Mouse (Mus musculus): ENCODE results near the gene Cel. TPM values are rescaled to one million over a fixed set of nuclear protein-coding genes. Genes with fewer than 3 reads are reported as not detected.

Gene Cel
- polyA plus RNA-seq, 1 experiment from 2014 or later = not detected

- Histone ChIP-seq H3K9me3 (ENCODE audit: low read length) (no peaks in the 10 kb centered on the region), H3K27me3 (replicated peaks; ENCODE audit: insufficient read depth, low read length) (no peaks in the 10 kb centered on the region), H3K27ac (ENCODE audit: low read length) (no peak overlapping the region), H3K9ac (replicated peaks; ENCODE audit: low read depth) (no peak overlapping the region), H3K4me3 (ENCODE audit: low read depth, low read length) (no peak overlapping the region), H3K4me1 (ENCODE audit: insufficient read depth, low read depth, low read length) (no peaks in the 10 kb centered on the region), H3K4me2 (replicated peaks; ENCODE audit: low read depth, low read length) (no peak overlapping the region), H3K36me3 (ENCODE audit: insufficient read depth, low read length) (peaks cover 44% of the 10 kb centered on the region)
- WGBS = 98% methylated on average over 5 of the region's 5 CpGs
- ATAC-seq (no peak), DNase-seq (ENCODE audit: low spot score) (no peak)
- TF ChIP-seq EP300 (IDR thresholded peaks at IDR 0.05) = no peak
- no peak for TF ChIP-seq CTCF (IDR thresholded peaks at IDR 0.05)
These were observed 10.9 kb downstream of the Cel start for GRCm38 (mm10) chr2:28552301-28552700.

GRCm38 (mm10) chr2:28549157-28549556 lies 14.0 kb downstream of the Cel start:
- no peaks in the 10 kb centered on the region for H3K4me1 ChIP-seq (ENCODE audit: insufficient read depth, low read depth, low read length)
- TF ChIP-seq EP300 (IDR thresholded peaks at IDR 0.05) (no peak), CTCF (IDR thresholded peaks at IDR 0.05) (no peak)
- H3K27me3 ChIP-seq (replicated peaks; ENCODE audit: insufficient read depth, low read length) = no peaks in the 10 kb centered on the region
- 90% methylated on average over 13 of the region's 13 CpGs for WGBS
- no peak overlapping the region for H3K4me2 ChIP-seq (replicated peaks; ENCODE audit: low read depth, low read length)
- H3K4me3 ChIP-seq (ENCODE audit: low read depth, low read length) = no peak overlapping the region
- ATAC-seq (no peak), DNase-seq (ENCODE audit: low spot score) (no peak)
- no peak overlapping the region for H3K9ac ChIP-seq (replicated peaks; ENCODE audit: low read depth)
- H3K36me3 ChIP-seq (ENCODE audit: insufficient read depth, low read length) = peaks cover 52% of the 10 kb centered on the region
- H3K9me3 ChIP-seq (ENCODE audit: low read length) = no peaks in the 10 kb centered on the region
- no peak overlapping the region for H3K27ac ChIP-seq (ENCODE audit: low read length)

- DNase-seq (ENCODE audit: low spot score) = peak; percentile 87
- no peak overlapping the region for H3K9ac ChIP-seq (replicated peaks; ENCODE audit: low read depth)
These were observed 15.7 kb downstream of the Cel start for GRCm38 (mm10) chr2:28547237-28548172.

GRCm38 (mm10) chr2:28546560-28546959 lies 16.6 kb downstream of the Cel start:
- peaks cover 47% of the 10 kb centered on the region for H3K36me3 ChIP-seq (ENCODE audit: insufficient read depth, low read length)
- WGBS = 75% methylated on average over 6 of the region's 6 CpGs
- no peaks in the 10 kb centered on the region for H3K27me3 ChIP-seq (replicated peaks; ENCODE audit: insufficient read depth, low read length)
- no peak overlapping the region for H3K4me3 ChIP-seq (ENCODE audit: low read depth, low read length)
- ATAC-seq (no peak), DNase-seq (ENCODE audit: low spot score) (no peak)
- H3K4me2 ChIP-seq (replicated peaks; ENCODE audit: low read depth, low read length) = no peak overlapping the region
- TF ChIP-seq EP300 (IDR thresholded peaks at IDR 0.05) = no peak
- TF ChIP-seq CTCF (IDR thresholded peaks at IDR 0.05) = no peak
- no peaks in the 10 kb centered on the region for H3K4me1 ChIP-seq (ENCODE audit: insufficient read depth, low read depth, low read length)
- H3K9me3 ChIP-seq (ENCODE audit: low read length) = no peaks in the 10 kb centered on the region
- no peak overlapping the region for H3K27ac ChIP-seq (ENCODE audit: low read length)
- H3K9ac ChIP-seq (replicated peaks; ENCODE audit: low read depth) = no peak overlapping the region

More at GRCm38 (mm10) chr2:28547237-28548172, 15.7 kb downstream of the Cel start:
- no peak overlapping the region for H3K4me2 ChIP-seq (replicated peaks; ENCODE audit: low read depth, low read length)
- no peaks in the 10 kb centered on the region for H3K27me3 ChIP-seq (replicated peaks; ENCODE audit: insufficient read depth, low read length)
- TF ChIP-seq CTCF (IDR thresholded peaks at IDR 0.05) = peak; percentile 100
- no peak for TF ChIP-seq EP300 (IDR thresholded peaks at IDR 0.05)
- H3K9me3 ChIP-seq (ENCODE audit: low read length) = no peaks in the 10 kb centered on the region
- ATAC-seq = peak; percentile 78
- H3K4me1 ChIP-seq (ENCODE audit: insufficient read depth, low read depth, low read length) = no peaks in the 10 kb centered on the region
- H3K27ac ChIP-seq (ENCODE audit: low read length) = no peak overlapping the region
- peaks cover 56% of the 10 kb centered on the region for H3K36me3 ChIP-seq (ENCODE audit: insufficient read depth, low read length)
- H3K4me3 ChIP-seq (ENCODE audit: low read depth, low read length) = no peak overlapping the region
- 52% methylated on average over 11 of the region's 11 CpGs for WGBS

GRCm38 (mm10) chr2:28545976-28546375 lies 17.2 kb downstream of the Cel start:
- Histone ChIP-seq H3K9me3 (ENCODE audit: low read length) (no peaks in the 10 kb centered on the region), H3K4me1 (ENCODE audit: insufficient read depth, low read depth, low read length) (no peaks in the 10 kb centered on the region), H3K9ac (replicated peaks; ENCODE audit: low read depth) (no peak overlapping the region), H3K27ac (ENCODE audit: low read length) (no peak overlapping the region), H3K4me2 (replicated peaks; ENCODE audit: low read depth, low read length) (no peak overlapping the region), H3K4me3 (ENCODE audit: low read depth, low read length) (no peak overlapping the region), H3K36me3 (ENCODE audit: insufficient read depth, low read length) (peaks cover 41% of the 10 kb centered on the region), H3K27me3 (replicated peaks; ENCODE audit: insufficient read depth, low read length) (no peaks in the 10 kb centered on the region)
- no peak for DNase-seq (ENCODE audit: low spot score)
- no peak for TF ChIP-seq EP300 (IDR thresholded peaks at IDR 0.05)
- TF ChIP-seq CTCF (IDR thresholded peaks at IDR 0.05) = no peak
- no peak for ATAC-seq

- ATAC-seq = no peak
- 88% methylated on average over 8 of the region's 8 CpGs for WGBS
- H3K9ac ChIP-seq (replicated peaks; ENCODE audit: low read depth) = no peak overlapping the region
These were observed 19.3 kb downstream of the Cel start for GRCm38 (mm10) chr2:28543894-28544293.

More at GRCm38 (mm10) chr2:28543894-28544293, 19.3 kb downstream of the Cel start:
- H3K36me3 ChIP-seq (ENCODE audit: insufficient read depth, low read length) = peaks cover 21% of the 10 kb centered on the region
- H3K4me3 ChIP-seq (ENCODE audit: low read depth, low read length) = no peak overlapping the region
- TF ChIP-seq CTCF (IDR thresholded peaks at IDR 0.05) (no peak), EP300 (IDR thresholded peaks at IDR 0.05) (no peak)
- H3K4me2 ChIP-seq (replicated peaks; ENCODE audit: low read depth, low read length) = no peak overlapping the region
- H3K9me3 ChIP-seq (ENCODE audit: low read length) = no peaks in the 10 kb centered on the region
- DNase-seq (ENCODE audit: low spot score) = no peak
- H3K27me3 ChIP-seq (replicated peaks; ENCODE audit: insufficient read depth, low read length) = no peaks in the 10 kb centered on the region
- H3K27ac ChIP-seq (ENCODE audit: low read length) = no peak overlapping the region
- peaks cover 8% of the 10 kb centered on the region; the same call in 1 of the 2 replicates for H3K4me1 ChIP-seq (ENCODE audit: insufficient read depth, low read depth, low read length)
